Mouse (Mus musculus) CD4-positive, CD25-positive, alpha-beta regulatory T cell, adult 2 months (primary cell): ENCODE measurements around the gene Taf1c.
A peak's percentile ranks its signal among the peaks of the same experiment; 100 is the strongest.

Experiments used
- DNase-seq: peaks from one replicate; pipeline ENCODE4 v3.0.0-alpha.2; 2012; ENCODE audit warnings: low read depth, low spot score

Gene Taf1c

DNA sequence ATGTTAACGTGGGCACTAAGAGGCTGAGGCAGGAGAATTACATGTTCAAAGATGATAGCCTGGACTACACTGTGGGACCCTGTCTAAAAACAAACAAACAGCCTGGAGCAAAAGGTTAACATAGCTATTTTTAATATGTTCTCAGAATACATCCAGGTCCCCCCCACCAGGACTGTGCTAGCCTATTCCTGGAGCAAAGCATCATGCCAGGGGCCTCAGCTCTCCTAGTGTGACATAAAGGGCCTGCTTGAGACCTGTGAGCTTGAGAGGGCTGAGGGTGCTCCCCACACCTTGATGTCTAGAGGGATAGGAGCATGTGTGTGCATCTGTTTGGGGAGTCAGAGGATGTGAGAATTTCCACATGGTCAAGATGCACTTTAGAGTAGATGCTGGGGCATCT lies 18.7 kb upstream of the Taf1c start:
- DNase-seq: no peak

DNA sequence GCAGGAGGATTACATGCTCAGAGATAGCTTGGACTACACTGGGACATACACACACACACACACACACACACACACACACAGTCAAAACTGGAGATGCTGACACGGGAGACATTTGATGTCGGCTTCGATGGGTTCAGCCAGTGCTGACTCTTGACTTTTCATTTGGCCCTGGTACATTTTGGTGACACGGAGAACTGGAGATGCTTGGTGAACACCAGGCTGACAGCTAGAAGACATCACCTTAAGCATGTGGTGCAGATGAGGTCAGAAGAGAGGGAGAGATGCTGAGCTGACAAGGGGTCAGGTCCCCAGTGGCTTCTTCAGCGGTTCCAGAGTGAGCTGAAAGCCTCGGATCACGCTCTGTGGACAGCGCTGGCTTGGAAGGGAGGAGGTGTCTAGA lies 18.0 kb upstream of the Taf1c start:
- no peak for DNase-seq

DNA sequence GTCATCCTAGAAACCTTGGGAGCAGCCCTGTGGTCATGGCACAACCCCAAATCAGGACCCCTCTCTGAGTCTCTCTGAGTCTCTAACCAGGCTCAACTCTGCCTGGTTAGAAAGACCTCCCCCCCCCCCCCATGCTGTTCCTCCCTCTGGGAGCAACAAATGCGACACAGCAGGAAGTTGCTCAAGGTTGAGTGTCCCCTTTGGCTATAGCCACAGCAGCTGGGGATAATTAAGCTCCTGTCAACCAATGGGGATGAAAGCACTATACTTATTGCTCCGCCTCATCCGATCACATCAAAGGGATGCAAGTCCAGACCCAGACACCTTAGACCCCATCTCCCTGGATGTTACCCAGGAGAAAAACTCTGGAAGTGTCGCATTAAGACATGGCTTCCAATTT lies 17.5 kb upstream of the Taf1c start:
- no peak for DNase-seq

DNA sequence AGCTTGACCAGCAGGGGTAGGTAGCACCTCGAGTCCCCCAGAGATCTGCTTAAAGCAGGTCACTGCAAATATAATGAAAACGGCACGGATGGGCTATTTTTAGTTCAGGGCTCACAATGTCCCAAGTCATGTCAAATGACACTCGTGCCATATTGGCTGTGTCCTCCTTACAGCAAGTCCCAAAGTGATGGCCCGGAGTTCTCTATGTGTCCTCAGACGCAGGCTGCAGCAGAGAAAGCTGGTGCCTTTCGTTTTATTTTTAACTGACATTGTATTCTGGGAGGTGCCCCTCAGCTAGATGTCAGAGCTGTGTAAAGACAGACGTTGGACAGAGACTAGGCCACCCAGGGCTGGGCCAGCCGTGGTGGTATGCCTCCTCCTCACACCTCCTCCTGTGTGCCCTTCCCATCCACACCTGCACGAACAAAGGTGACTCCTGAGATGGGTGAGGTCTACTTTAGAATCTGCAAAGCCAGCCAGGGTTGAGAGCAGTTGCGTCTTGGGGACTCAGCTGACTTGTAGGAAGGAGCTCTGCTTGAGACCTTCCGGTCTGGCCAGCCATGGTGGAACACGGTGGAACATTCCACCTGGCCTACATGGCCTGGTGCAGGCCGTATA lies 15.9 kb upstream of the Taf1c start:
- DNase-seq: no peak

DNA sequence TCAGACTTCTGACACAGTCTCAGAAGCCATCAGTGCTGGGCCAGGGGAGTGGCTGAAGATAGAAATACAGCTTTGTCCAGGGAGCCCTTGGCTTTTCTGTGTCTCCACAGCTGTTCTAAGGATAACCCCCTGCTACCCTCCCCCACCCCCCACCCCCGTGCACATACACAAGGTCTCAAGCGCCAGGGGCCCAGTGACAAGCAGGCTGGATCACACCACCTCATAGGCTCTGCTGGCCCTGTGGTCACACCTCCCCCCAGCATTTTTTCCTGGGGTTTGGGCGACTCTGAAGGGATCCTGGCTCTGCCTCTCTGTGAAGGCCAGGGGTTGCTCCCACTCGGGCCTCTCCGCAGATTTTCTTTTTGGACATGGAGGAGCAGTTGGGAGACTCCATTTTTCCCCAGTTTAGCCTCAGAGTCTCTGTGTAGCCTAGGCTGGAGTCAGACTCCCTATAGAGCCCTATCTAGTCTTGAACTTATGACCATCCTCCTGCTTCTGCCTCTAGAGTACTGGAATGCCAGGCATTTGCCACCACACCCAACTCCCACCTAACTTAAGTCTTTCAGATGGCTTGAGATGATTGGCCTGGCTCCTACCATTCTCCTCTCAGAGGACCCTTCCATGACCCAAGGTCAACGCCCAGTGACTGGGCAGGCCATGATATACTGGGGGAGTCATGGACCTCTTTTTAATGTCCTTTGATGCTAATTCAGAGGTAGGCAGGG lies 15.3 kb upstream of the Taf1c start:
- DNase-seq: no peak

DNA sequence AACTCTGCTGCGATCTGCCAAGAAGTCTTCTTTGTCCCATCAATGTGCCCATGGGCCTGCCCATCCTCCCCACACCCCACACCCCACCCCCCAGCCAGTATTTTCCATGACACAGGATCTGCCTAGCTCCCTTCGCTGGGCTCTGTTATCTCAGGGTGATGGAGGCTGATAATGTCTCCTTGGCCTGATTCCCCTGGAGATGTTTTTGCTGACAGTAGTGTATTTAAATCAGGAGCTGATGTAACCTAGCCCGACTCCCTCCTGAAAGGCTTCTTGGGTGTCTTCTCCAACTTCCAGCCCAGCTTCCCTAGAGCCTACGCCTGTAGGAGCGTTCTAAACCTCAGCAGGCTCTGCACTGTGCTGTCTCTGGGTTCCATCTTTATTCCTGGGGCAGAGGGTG lies 13.9 kb upstream of the Taf1c start:
- DNase-seq: no peak

DNA sequence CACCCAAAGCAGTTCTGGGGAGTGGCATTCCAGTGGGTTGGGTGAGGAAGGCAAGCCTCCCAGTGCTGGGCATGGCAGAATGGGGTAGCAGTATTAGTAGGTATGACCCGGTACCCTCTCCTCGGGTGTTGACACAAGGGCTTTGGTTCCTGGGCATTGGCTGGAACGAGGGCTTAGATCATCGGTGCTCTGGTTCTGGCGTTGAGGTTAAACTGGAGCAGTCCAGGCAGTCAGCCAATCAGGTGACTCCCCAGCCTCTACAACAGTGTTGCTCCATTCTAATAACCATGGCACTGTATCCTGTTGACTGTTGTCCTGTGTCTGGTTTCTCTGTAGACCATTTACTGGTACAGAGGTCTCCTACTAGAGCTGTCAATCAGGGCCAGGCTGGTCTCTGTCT lies 12.6 kb upstream of the Taf1c start:
- no peak for DNase-seq

DNA sequence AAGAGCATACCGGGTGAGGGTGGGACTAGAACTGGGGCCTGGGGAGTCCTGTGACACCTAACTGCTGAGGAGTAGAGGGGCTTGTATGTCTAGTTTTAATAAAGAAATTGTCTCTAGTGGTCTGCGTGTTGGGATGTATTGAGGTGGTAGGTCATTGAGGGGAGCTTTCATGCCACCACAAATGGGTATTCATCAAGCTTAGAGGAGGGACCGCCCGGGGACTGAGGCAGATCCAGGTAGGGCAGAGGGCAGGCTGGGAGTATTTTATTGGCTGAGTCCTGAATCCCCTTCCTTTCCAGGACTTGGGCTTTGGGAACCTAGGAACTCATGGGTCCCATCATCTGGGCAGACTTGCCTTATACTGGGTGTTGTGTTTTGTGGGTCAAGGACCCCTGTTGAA lies 11.8 kb upstream of the Taf1c start:
- DNase-seq: no peak

DNA sequence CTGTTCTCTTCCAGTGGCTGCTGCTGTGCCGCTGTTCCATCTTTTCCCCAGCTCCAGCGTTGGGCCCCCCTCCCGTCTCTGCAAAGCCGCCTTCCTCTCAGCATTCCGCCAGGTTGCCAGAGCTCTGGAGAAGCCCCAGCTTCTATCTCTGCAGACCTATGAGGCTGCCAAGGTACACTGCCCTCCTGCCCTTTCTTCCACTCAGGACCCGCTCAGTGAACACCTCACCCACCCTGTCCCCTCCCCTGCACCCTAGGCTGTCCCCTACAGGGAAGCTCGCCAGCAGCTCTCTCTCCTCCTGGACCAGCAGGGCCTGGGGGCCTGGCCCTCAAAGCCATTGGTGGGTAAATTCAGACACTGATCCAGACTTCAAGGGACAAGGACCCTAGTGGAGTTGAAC lies 11.3 kb upstream of the Taf1c start:
- DNase-seq: no peak

DNA sequence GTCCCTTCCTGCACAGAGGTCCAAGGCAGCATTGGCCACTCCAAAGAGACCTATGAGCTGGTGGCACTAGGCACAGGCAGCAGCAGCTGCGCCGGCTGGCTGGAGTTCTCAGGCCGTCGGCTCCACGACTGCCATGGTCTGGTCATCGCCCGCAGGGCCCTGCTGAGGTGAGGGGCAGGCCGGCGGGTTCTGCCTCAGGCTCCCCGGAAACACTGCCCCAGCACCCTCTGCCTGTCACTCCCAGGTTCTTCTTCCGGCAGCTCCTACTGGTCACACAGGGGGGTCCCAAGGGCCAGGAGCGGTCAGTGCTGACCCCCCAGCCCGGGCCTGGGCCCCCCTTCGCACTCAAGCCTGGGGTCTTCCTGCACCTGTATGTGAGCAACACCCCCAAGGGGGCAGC lies 10.1 kb upstream of the Taf1c start:
- DNase-seq: no peak

DNA sequence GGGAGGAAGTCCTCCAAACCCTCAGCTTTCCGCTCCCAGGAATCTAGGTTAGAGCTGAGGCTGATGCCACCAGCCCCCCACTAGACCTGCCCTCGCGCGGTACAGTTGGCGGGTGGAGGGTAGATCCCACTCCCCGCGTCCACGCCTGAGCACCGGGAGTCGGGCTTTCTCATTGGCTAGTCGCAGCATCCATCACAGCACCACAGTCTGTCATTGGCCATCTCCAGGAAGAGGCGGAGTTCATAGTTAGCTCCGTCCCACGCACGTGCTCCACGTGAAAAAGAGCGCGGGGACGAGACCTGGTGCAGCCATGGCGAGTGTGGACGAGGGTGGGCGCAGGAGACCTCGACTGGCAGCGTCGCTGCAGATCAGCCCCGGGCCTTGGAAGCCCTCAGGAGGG lies 7.4 kb upstream of the Taf1c start, which contains the start of gene Adad2:
Gene Adad2 (plus strand): TSS at position 277 of the 400 bp plus-strand sequence.
- DNase-seq: no peak

DNA sequence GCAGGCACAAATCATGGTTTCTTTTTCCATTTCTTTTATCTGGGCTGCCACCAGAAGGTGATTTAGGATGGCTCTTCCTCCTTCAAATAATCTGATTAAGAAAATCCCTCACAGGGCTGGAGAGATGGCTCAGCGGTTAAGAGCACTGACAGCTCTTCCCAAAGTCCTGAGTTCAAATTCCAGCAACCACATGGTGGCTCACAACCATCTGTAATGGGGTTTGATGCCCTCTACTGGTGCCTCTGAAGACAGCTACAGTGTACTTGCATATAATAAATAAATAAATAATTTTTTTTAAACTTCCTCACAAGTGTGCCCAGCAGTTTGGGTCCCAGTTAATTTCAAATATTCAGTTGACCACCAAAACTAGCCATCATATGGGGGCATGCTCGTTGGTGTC lies 1.2 kb upstream of the Taf1c start:
- DNase-seq: peak; percentile 63

DNA sequence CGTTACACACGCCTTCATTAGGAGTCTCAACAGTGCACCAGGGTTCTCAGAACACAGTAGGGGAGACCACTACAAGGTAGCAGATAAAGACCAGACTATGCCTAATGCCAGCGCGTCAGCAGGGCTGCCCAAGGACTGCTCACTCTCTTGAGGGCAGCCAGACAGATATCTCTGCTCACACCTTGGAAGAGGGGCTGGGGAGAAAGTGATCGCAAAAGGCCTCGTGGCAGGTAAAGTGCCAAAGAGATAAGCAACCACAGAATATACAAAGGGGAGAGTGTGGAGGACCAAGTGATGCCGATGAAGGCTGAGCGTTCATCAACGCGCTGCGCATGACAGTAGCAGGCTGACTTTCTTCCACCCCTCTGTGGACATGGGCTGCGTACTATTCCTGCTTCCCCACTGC lies 621 bp downstream of the Taf1c start:
- peak; percentile 16 for DNase-seq

DNA sequence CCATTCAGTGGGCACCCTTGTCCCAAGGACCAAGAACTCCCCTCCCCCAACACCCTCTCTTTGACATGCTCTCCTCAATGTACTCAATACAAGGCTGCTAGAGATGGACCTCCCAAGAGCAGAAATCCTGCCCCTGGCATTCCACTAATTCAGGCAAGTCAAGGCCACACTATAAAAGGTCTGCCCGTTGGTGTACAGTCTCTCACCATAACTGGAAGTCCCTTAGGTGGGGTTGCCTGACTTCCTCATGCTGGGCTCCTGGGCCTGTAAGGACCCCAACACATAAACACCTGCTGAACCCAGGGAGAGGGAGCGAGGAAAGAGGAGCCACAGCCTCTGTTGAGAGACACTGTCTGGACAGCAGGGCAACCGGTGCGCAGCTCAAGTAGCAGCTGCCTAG lies 1.3 kb downstream of the Taf1c start:
- DNase-seq: no peak

DNA sequence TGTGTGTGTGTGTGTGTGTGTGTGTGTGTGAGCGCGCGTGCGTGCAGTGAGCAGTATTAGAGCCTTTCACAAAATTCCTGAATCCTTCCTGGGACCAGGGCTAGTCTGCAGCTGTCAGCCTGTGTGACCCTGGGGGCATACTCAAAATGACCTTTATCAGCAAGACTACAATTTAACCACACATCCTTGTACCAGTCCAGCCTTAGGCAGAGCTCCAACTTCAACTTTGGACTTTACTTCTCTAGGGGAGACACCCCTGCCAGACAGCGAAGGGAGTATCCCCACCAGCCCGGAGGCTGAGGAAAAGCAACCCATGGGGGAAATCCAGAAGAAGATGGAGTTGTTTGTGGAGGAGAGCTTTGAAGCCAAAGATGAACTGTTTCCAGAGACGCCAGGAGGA lies 13.6 kb downstream of the Taf1c start:
- no peak for DNase-seq

DNA sequence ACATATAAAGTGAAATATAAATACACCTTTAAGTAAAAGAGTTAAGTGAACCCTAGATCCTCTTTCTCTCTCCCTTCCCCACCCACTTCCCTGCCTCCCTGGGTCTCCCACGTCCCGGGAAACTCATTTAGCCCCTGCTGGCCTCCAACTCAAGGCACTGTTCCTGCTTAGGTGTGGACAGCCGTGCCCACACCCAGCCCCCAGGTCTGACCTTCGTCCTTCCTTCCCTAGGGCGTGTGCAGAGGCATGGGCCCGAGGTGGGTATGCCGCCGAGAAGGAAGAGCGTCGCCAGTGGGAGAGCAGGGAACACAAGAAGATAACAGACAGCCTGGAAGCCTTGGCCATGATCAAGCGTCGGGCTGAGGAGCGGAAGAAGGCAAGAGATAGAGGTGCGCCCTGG lies 14.7 kb downstream of the Taf1c start:
- no peak for DNase-seq

DNA sequence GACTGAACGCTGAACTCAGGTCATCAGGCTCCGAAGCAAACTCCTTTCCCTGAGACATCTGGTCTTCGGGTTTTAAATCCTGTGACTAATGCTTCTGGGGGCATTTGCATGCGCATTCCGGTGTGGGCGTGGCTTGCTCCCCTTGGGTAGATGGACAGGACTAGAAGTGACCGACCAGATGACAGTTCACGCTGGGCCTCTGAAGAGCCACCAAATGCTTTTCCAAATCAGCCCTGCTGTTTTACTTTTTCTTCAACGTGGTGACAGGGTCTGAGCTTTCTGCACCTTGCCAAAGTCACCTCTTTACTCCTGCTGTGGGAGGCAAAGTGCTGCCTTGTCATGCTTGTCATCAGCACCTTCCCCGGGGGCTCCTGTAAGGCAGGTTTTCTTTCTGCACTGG lies 16.2 kb downstream of the Taf1c start:
- no peak for DNase-seq

DNA sequence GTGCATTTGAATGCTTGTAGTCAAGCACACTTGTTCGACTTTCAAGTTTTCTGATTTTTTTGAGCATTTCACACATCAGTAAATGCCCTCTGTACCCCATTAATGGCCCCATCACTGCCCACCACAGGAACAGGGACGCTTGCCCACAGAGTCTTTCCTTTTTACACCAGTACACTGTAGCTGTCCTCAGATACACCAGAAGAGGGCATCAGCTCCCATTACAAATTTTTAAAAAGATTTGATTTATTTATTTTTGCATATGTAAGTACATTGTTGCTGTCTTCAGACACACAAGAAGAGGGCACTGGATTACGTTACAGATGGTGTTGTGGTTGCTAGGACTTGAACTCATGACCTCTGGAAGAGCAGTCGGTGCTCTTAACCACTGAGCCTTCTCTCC lies 16.7 kb downstream of the Taf1c start:
- no peak for DNase-seq

DNA sequence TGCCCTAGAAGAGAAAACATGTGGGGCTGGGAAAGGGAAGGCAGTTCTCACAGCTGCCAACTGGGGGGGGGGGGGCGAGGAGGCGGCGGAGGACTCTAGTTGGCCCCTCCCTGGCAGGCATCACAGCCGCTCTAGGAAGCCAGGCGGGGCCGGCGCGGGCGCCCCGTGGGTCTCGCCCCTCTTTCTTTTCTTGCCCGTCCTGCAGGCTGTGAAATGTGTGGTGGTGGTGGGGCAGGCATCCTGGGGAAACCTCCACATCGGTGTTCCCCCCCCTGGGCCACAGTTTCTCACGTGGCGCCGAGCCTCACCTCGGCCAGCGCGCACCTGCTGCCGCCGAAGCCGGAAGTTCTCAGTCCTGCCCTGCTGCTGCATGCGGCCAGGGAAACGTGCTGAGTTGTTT lies 19.1 kb downstream of the Taf1c start:
- DNase-seq: peak; percentile 84

DNA sequence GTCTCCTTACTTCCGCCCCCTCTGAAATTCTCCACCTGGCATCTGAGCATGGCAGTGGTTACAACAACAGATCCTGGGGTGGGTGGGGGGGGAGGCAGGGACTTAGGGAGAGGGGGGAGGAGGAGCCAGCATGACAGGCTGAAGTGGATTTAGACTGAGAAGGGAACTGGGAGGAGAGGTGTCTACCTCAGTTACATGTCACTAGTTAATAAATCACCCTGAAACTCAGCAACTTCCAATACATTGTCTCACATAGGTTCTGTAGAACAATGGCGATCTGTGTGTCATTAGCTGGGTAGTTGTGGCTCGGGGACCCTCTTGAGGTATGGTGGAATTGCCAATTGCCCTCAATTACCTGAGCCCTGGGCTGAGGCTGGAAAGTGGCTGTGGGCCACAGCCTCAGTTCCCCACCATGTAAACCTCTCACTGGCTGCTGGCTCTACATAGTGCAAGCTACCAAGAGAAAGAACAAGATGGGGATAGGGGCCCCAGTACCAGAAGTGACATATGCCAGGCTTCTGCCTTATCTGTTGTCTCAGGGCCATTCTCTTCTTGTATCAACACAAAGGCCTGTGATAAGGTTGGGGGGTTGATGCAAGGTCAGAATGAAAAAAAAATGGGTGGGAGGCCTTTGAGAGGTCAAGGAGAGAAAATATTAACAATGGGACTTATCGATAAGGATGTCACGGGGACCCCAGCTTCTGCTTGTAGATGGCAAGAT lies 24.4 kb downstream of the Taf1c start:
- no peak for DNase-seq

DNA sequence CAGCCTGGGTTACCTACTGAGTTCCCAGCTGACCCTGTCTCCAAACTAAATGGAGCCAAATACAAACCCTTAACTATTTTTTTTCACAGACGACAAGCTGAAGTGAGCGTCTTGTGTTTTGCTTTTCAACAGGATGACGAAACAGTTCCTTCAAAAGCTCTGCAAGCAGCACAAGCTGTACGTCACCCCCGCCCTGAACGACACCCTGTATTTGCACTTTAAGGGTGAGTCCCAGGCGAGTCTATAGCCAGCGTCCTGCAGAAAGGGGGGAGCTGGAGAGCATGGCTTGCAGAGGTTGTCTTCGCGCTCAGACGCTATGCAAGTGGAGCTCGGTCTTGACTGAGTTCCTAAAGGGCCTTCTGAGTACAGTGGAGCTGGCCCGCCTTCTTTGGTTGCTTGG lies 25.9 kb downstream of the Taf1c start:
- no peak for DNase-seq

DNA sequence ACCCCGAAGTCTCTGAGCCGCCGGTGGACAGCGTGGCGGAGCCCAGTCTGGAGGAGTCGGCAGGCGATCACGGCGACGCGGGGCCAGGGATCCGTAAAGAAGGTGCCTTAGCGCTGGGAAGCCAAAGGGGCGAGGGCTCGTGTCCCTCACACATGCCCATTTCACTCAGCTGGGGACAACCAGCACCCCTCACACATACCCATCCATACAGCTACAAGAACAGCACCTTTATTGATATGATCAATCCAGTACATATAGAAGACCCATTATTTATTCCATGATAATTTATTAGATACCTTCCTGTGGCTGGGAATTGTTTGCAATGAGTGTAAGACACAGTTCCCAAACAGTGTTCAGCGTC lies 29.7 kb downstream of the Taf1c start:
- DNase-seq: no peak
